Mouse (Mus musculus) embryonic facial prominence, embryonic 10.5 days (tissue): ENCODE data around the gene Inf2. TPM values are rescaled to one million over a fixed set of nuclear protein-coding genes. Genes with fewer than 3 reads are reported as not detected.

Experiments
- DNase-seq: peaks from one replicate; pipeline ENCODE4 v3.0.0-alpha.2; 2017; ENCODE audit warnings: low spot score
- H3K27ac ChIP-seq: fragments of 300-500 bp; sonication (generic); replicated peaks from 2 replicates; pipeline ENCODE4 v1.5.1; 2016; ENCODE audit warnings: mild to moderate bottlenecking
- H3K27me3 ChIP-seq: fragments of 300-500 bp; sonication (generic); replicated peaks from 2 replicates; pipeline ENCODE4 v1.6.1; 2016; ENCODE audit warnings: low read depth, mild to moderate bottlenecking; ENCODE audit not compliant: poor library complexity, severe bottlenecking
- H3K36me3 ChIP-seq: fragments of 300-500 bp; sonication (generic); replicated peaks from 2 replicates; pipeline ENCODE4 v1.6.1; 2016; ENCODE audit warnings: mild to moderate bottlenecking, moderate library complexity
- H3K4me1 ChIP-seq: fragments of 300-500 bp; sonication (generic); 2 replicates; pipeline ENCODE4 v1.6.1; 2016
- H3K4me3 ChIP-seq: fragments of 300-500 bp; sonication (generic); 2 replicates; pipeline ENCODE4 v1.5.1; 2016; ENCODE audit warnings: mild to moderate bottlenecking, moderate library complexity
- H3K9me3 ChIP-seq: fragments of 300-500 bp; sonication (generic); 2 replicates; pipeline ENCODE4 v1.6.1; 2016; ENCODE audit warnings: mild to moderate bottlenecking
- WGBS: fragments of 180-500 bp; shearing (Covaris S2); methylation state at CpG from one replicate; pipeline ENCODE4 v1.1.7; 2016; 5-methylcytosine and 5-hydroxymethylcytosine counted together
- microRNA-seq: library from miRNA; unstranded; fragments of <30 nt; microRNA quantifications from one replicate; pipeline ENCODE4, GENCODE M21; 2017
- polyA plus RNA-seq: library from polyadenylated mRNA; unstranded; fragments of >200 nt; fragmentation: Nextera tagmentation; extraction: Ambion mirVana; gene quantifications from 2 replicates; pipeline ENCODE4 v1.2.1, GENCODE M21; 2016

Inf2 gene
- polyA plus RNA-seq, 1 experiment from 2014 or later: 1.5 TPM

GRCm38 (mm10) chr12:112660576-112661326 lies 72.2 kb downstream of the Inf2 start:
- no peaks in the 10 kb centered on the region for H3K9me3 ChIP-seq
- peaks cover 100% of the 10 kb centered on the region for H3K36me3 ChIP-seq
- peak overlapping the region; percentile 21; the same call in 1 of the 2 replicates for H3K4me3 ChIP-seq
- H3K4me1 ChIP-seq: peaks cover 50% of the 10 kb centered on the region
- 54% methylated on average over 5 of the region's 5 CpGs for WGBS
- no peaks in the 10 kb centered on the region for H3K27me3 ChIP-seq
- DNase-seq: peak; percentile 67
- peak overlapping the region; percentile 79 for H3K27ac ChIP-seq

GRCm38 (mm10) chr12:112661327-112661605 lies 72.7 kb downstream of the Inf2 start:
- H3K36me3 ChIP-seq: peaks cover 100% of the 10 kb centered on the region
- peaks cover 55% of the 10 kb centered on the region for H3K4me1 ChIP-seq
- DNase-seq: no peak
- 88% methylated on average over 3 of the region's 3 CpGs for WGBS
- peak overlapping the region; percentile 21; the same call in 1 of the 2 replicates for H3K4me3 ChIP-seq
- H3K9me3 ChIP-seq: no peaks in the 10 kb centered on the region
- H3K27me3 ChIP-seq: no peaks in the 10 kb centered on the region
- H3K27ac ChIP-seq: peak overlapping the region; percentile 79

- Histone ChIP-seq H3K27ac (peak overlapping the region; percentile 79; the same call in 1 of the 2 replicates), H3K9me3 (no peaks in the 10 kb centered on the region), H3K36me3 (peaks cover 100% of the 10 kb centered on the region), H3K4me1 (peaks cover 55% of the 10 kb centered on the region), H3K27me3 (no peaks in the 10 kb centered on the region), H3K4me3 (no peak overlapping the region)
- WGBS: 85% methylated on average over 9 of the region's 9 CpGs
- no peak for DNase-seq
Measured at GRCm38 (mm10) chr12:112661851-112662250, 73.3 kb downstream of the Inf2 start.

GRCm38 (mm10) chr12:112663303-112663702 lies 74.7 kb downstream of the Inf2 start:
- Histone ChIP-seq H3K4me1 (peaks cover 62% of the 10 kb centered on the region), H3K27ac (peak overlapping the region; percentile 74), H3K36me3 (peaks cover 100% of the 10 kb centered on the region), H3K27me3 (no peaks in the 10 kb centered on the region), H3K4me3 (no peak overlapping the region), H3K9me3 (no peaks in the 10 kb centered on the region)
- no peak for DNase-seq
- 93% methylated on average over 11 of the region's 11 CpGs for WGBS

- Histone ChIP-seq H3K27me3 (no peaks in the 10 kb centered on the region), H3K27ac (peak overlapping the region; percentile 74), H3K4me1 (peaks cover 63% of the 10 kb centered on the region), H3K4me3 (no peak overlapping the region), H3K36me3 (peaks cover 100% of the 10 kb centered on the region), H3K9me3 (no peaks in the 10 kb centered on the region)
- DNase-seq: no peak
- 96% methylated on average over 12 of the region's 12 CpGs for WGBS
Measured at GRCm38 (mm10) chr12:112663716-112664115, 75.1 kb downstream of the Inf2 start.

- no peaks in the 10 kb centered on the region for H3K9me3 ChIP-seq
- H3K4me1 ChIP-seq: peaks cover 67% of the 10 kb centered on the region
- no peak for DNase-seq
- peaks cover 100% of the 10 kb centered on the region for H3K36me3 ChIP-seq
- WGBS: 64% methylated on average over 2 of the region's 2 CpGs
- no peaks in the 10 kb centered on the region for H3K27me3 ChIP-seq
- peak overlapping the region; percentile 74 for H3K27ac ChIP-seq
- H3K4me3 ChIP-seq: no peak overlapping the region
Measured at GRCm38 (mm10) chr12:112664124-112664523, 75.5 kb downstream of the Inf2 start.

- Histone ChIP-seq H3K4me1 (peaks cover 73% of the 10 kb centered on the region), H3K9me3 (no peaks in the 10 kb centered on the region), H3K4me3 (no peak overlapping the region), H3K27ac (peak overlapping the region; percentile 52; the same call in 1 of the 2 replicates), H3K36me3 (peaks cover 100% of the 10 kb centered on the region), H3K27me3 (no peaks in the 10 kb centered on the region)
- no peak for DNase-seq
- WGBS: 82% methylated on average over 5 of the region's 5 CpGs
Measured at GRCm38 (mm10) chr12:112664656-112665055, 76.1 kb downstream of the Inf2 start.

Small RNA genes within 50 kb of the gene (microRNA-seq; reads per million reads assigned to microRNA genes)
- gene Mir6939: 1.5 reads per million

Other genes starting within 250 kb of the Inf2 start
- gene A530016L24Rik, start 99.3 kb upstream of the Inf2 start, polyA plus RNA-seq: not detected in 2 replicates
- gene Tmem179, start 72.0 kb upstream of the Inf2 start, polyA plus RNA-seq: 1.5 and 1.6 TPM in 2 replicates
- 4.0 and 4.3 TPM in 2 replicates for gene Adssl1, start 31.3 kb downstream of the Inf2 start, polyA plus RNA-seq
- 332 TPM in 2 replicates for gene Siva1, start 55.9 kb downstream of the Inf2 start, polyA plus RNA-seq
- 47.0 and 53.4 TPM in 2 replicates for gene Akt1, start 86.1 kb downstream of the Inf2 start, polyA plus RNA-seq
- 4.3 and 4.5 TPM in 2 replicates for gene Zbtb42, start 90.0 kb downstream of the Inf2 start, polyA plus RNA-seq
- 9.7 and 10.6 TPM in 2 replicates for gene Cep170b, start 131.7 kb downstream of the Inf2 start, polyA plus RNA-seq
- gene Pld4, start 171.9 kb downstream of the Inf2 start, polyA plus RNA-seq: 3.9 and 4.6 TPM in 2 replicates
- gene Ahnak2, start 213.9 kb downstream of the Inf2 start, polyA plus RNA-seq: 0.04 and 0.20 TPM in 2 replicates
- gene Clba1, start 220.2 kb downstream of the Inf2 start, polyA plus RNA-seq: 9.3 and 10.1 TPM in 2 replicates
- 180 and 183 TPM in 2 replicates for gene Cdca4, start 240.6 kb downstream of the Inf2 start, polyA plus RNA-seq